Mouse (Mus musculus) lung, postnatal 4 days (tissue): Measurements from ENCODE around the gene Amdhd2.

Source experiments
- DNase-seq, 2 experiments: peaks; one replicate each; pipeline ENCODE4 v3.0.0; 2021

Amdhd2 gene

GRCm38 (mm10) chr17:24163176-24163962, at the start of gene Amdhd2:
Gene Amdhd2 (minus strand): TSS chr17:24163766.
- DNase-seq = peak; percentile 96 to 98

- DNase-seq = peak in 1 of 2 experiments; percentile 18
Observed at GRCm38 (mm10) chr17:24213186-24213585, 49.6 kb upstream of the Amdhd2 start.

GRCm38 (mm10) chr17:24212441-24213018, 49.0 kb upstream of the Amdhd2 start:
- no peak for DNase-seq

- peak; percentile 74 to 76 for DNase-seq
Observed at GRCm38 (mm10) chr17:24211631-24212440, 48.3 kb upstream of the Amdhd2 start.

GRCm38 (mm10) chr17:24210591-24210990, 47.0 kb upstream of the Amdhd2 start:
- DNase-seq = no peak

GRCm38 (mm10) chr17:24209916-24210240, 46.3 kb upstream of the Amdhd2 start:
- no peak for DNase-seq

GRCm38 (mm10) chr17:24209043-24209915, 45.7 kb upstream of the Amdhd2 start, which contains the start of gene Ntn3:
Gene Ntn3 (minus strand): TSS chr17:24209531.
- peak; percentile 55 to 74 for DNase-seq

GRCm38 (mm10) chr17:24208641-24209042, 45.1 kb upstream of the Amdhd2 start:
- DNase-seq = no peak

GRCm38 (mm10) chr17:24207768-24208640, 44.4 kb upstream of the Amdhd2 start:
- DNase-seq = no peak

GRCm38 (mm10) chr17:24206451-24207351, 43.1 kb upstream of the Amdhd2 start:
- DNase-seq = peak; percentile 64 to 72

GRCm38 (mm10) chr17:24205908-24206361, 42.4 kb upstream of the Amdhd2 start:
- peak in 1 of 2 experiments; percentile 65 for DNase-seq

GRCm38 (mm10) chr17:24205284-24205888, 41.8 kb upstream of the Amdhd2 start, which contains the start of gene Tbc1d24:
Gene Tbc1d24 (minus strand): TSS chr17:24205562.
- DNase-seq = peak; percentile 93 to 95

GRCm38 (mm10) chr17:24204846-24205245, 41.3 kb upstream of the Amdhd2 start:
- DNase-seq = no peak

GRCm38 (mm10) chr17:24203611-24204534, 40.3 kb upstream of the Amdhd2 start:
- no peak for DNase-seq

GRCm38 (mm10) chr17:24203068-24203467, 39.5 kb upstream of the Amdhd2 start:
- DNase-seq = no peak

GRCm38 (mm10) chr17:24201092-24201491, 37.5 kb upstream of the Amdhd2 start:
- no peak for DNase-seq

GRCm38 (mm10) chr17:24199741-24200140, 36.2 kb upstream of the Amdhd2 start:
- DNase-seq = no peak

GRCm38 (mm10) chr17:24199252-24199651, 35.7 kb upstream of the Amdhd2 start:
- DNase-seq = no peak
